Mouse (Mus musculus): Measurements from ENCODE around the gene Uaca. TPM values are rescaled to one million over a fixed set of nuclear protein-coding genes. Genes with fewer than 3 reads are reported as not detected.

Gene Uaca
- total and polyA plus RNA-seq, 3 experiments: 10.6 to 53.5 (median 42.7) TPM

GRCm38 (mm10) chr9:60878051-60878557 lies 83.8 kb downstream of the Uaca start:
- H3K79me2 ChIP-seq (replicated peaks; ENCODE audit: control insufficient read depth, insufficient read depth, low read length): 0 out of 2 replicates have a peak, but pooled peaks cover 1% of the 10 kb centered on the region
- H3K27ac ChIP-seq: no peak overlapping the region
- TF ChIP-seq EP300 (IDR thresholded peaks at IDR 0.05; ENCODE audit: insufficient read depth, low read depth, low read length): no peak
- TF ChIP-seq POLR2A (IDR thresholded peaks at IDR 0.05; ENCODE audit: insufficient read depth, low read depth, low read length): no peak
- no peak for TF ChIP-seq CTCF (IDR thresholded peaks at IDR 0.05)
- peaks cover 6% of the 10 kb centered on the region; the same call in 1 of the 2 replicates for H3K36me3 ChIP-seq (ENCODE audit: control insufficient read depth, insufficient read depth, low read length)
- 0 out of 2 replicates have a peak, but pooled peaks cover 1% of the 10 kb centered on the region for H3K4me1 ChIP-seq (ENCODE audit: control insufficient read depth, insufficient read depth, low read length)
- 86% methylated on average over 8 of the region's 8 CpGs for WGBS
- intact Hi-C loops (cut with DNase I): no loop called here
- H3K27me3 ChIP-seq (ENCODE audit: control insufficient read depth, insufficient read depth, low read length): no peaks in the 10 kb centered on the region
- no peak for DNase-seq
- no peak overlapping the region for H3K4me3 ChIP-seq
- H3K9ac ChIP-seq (ENCODE audit: low read depth, low read length): no peak overlapping the region

DNA sequence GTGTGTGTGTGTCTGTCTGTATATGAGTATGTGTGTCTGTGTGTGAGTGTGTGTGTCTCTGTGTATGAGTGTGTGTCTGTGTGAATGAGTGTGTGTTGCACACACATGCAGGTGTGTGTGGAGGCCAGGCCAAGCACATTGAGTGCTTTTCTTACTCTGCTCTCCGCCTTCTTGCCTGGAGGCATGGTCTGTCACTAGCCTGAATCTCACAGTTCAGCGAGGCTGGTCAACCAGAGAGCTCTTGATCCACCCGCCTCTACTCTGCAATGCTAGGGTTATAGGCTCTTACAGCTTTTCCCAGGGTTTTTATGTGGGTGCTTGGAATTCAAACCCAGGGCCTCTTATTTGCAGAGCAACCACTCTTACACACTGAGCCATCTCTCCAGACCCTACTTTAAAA lies 84.3 kb downstream of the Uaca start:
- TF ChIP-seq EP300 (IDR thresholded peaks at IDR 0.05; ENCODE audit: insufficient read depth, low read depth, low read length): no peak
- no peak for TF ChIP-seq POLR2A (IDR thresholded peaks at IDR 0.05; ENCODE audit: insufficient read depth, low read depth, low read length)
- no peak for TF ChIP-seq CTCF (IDR thresholded peaks at IDR 0.05)
- intact Hi-C loops (cut with DNase I): no loop called here
- 88% methylated on average over 3 of the region's 3 CpGs for WGBS
- Histone ChIP-seq H3K4me3 (no peak overlapping the region), H3K79me2 (replicated peaks; ENCODE audit: control insufficient read depth, insufficient read depth, low read length) (0 out of 2 replicates have a peak, but pooled peaks cover 1% of the 10 kb centered on the region), H3K27me3 (ENCODE audit: control insufficient read depth, insufficient read depth, low read length) (no peaks in the 10 kb centered on the region), H3K9ac (ENCODE audit: low read depth, low read length) (no peak overlapping the region), H3K36me3 (ENCODE audit: control insufficient read depth, insufficient read depth, low read length) (peaks cover 3% of the 10 kb centered on the region; the same call in 1 of the 2 replicates), H3K4me1 (ENCODE audit: control insufficient read depth, insufficient read depth, low read length) (no peaks in the 10 kb centered on the region), H3K27ac (no peak overlapping the region)
- DNase-seq: no peak

DNA sequence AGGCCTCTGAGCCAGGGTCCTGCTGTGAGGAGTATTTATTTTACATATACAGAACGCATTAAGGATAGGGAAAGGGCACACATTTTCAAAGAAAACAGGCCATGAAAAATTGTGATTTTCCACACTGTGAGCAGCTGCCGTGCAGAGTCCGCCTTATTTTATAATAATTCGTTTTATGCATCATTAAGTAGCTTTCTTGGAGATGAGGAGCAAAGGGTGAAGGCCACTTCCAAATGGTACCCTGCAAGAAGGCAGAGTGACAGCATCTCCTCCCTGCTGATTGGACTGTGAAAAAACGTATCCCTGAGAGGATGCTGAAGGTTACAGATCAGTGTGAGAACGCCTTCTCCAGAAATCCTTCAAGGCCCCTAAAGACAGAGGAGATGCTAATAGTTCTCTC lies 90.8 kb downstream of the Uaca start:
- no peak overlapping the region for H3K4me3 ChIP-seq
- H3K27ac ChIP-seq: no peak overlapping the region
- intact Hi-C loops (cut with DNase I): no loop called here
- no peaks in the 10 kb centered on the region for H3K36me3 ChIP-seq (ENCODE audit: control insufficient read depth, insufficient read depth, low read length)
- H3K27me3 ChIP-seq (ENCODE audit: control insufficient read depth, insufficient read depth, low read length): no peaks in the 10 kb centered on the region
- no peaks in the 10 kb centered on the region for H3K79me2 ChIP-seq (replicated peaks; ENCODE audit: control insufficient read depth, insufficient read depth, low read length)
- 83% methylated on average over 6 of the region's 6 CpGs for WGBS
- TF ChIP-seq POLR2A (IDR thresholded peaks at IDR 0.05; ENCODE audit: insufficient read depth, low read depth, low read length): no peak
- TF ChIP-seq EP300 (IDR thresholded peaks at IDR 0.05; ENCODE audit: insufficient read depth, low read depth, low read length): no peak
- TF ChIP-seq CTCF (IDR thresholded peaks at IDR 0.05): no peak
- no peak overlapping the region for H3K9ac ChIP-seq (ENCODE audit: low read depth, low read length)
- no peak for DNase-seq
- H3K4me1 ChIP-seq (ENCODE audit: control insufficient read depth, insufficient read depth, low read length): peaks cover 1% of the 10 kb centered on the region

- no peaks in the 10 kb centered on the region for H3K36me3 ChIP-seq (ENCODE audit: control insufficient read depth, insufficient read depth, low read length)
- no peaks in the 10 kb centered on the region for H3K27me3 ChIP-seq (ENCODE audit: control insufficient read depth, insufficient read depth, low read length)
- WGBS: 55% methylated on average over 18 of the region's 18 CpGs
- H3K79me2 ChIP-seq (replicated peaks; ENCODE audit: control insufficient read depth, insufficient read depth, low read length): no peaks in the 10 kb centered on the region
- no peak for DNase-seq
- no peak overlapping the region for H3K27ac ChIP-seq
- no peak overlapping the region for H3K9ac ChIP-seq (ENCODE audit: low read depth, low read length)
- no peak for TF ChIP-seq CTCF (IDR thresholded peaks at IDR 0.05)
- TF ChIP-seq POLR2A (IDR thresholded peaks at IDR 0.05; ENCODE audit: insufficient read depth, low read depth, low read length): no peak
- TF ChIP-seq EP300 (IDR thresholded peaks at IDR 0.05; ENCODE audit: insufficient read depth, low read depth, low read length): no peak
- peaks cover 1% of the 10 kb centered on the region for H3K4me1 ChIP-seq (ENCODE audit: control insufficient read depth, insufficient read depth, low read length)
- intact Hi-C loops (cut with DNase I): no loop called here
- H3K4me3 ChIP-seq: no peak overlapping the region
Observed at GRCm38 (mm10) chr9:60886431-60887371, 92.4 kb downstream of the Uaca start.

DNA sequence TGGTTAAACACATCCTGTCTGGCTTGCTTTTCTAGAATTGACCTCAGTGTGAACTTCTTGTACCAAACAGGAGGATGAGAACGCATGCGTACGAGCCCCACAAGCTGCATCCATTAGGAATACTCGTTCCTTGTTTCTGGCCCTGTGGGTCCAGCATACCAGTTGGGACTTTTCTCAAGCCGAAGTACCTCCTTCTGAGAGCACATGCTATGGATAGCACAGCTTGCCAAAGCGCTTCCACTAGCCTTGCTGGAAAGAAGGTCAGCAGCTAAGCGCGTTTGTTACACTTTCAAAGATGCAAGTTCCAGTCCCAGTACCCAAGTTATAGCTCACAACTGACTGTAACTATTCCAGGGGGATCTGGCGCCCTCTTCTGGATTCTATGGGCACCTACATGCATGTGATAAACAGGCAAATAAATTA lies 93.1 kb downstream of the Uaca start:
- TF ChIP-seq POLR2A (IDR thresholded peaks at IDR 0.05; ENCODE audit: insufficient read depth, low read depth, low read length): no peak
- TF ChIP-seq EP300 (IDR thresholded peaks at IDR 0.05; ENCODE audit: insufficient read depth, low read depth, low read length): no peak
- peak; percentile 51 for TF ChIP-seq CTCF (IDR thresholded peaks at IDR 0.05)
- Histone ChIP-seq H3K4me1 (ENCODE audit: control insufficient read depth, insufficient read depth, low read length) (peaks cover 1% of the 10 kb centered on the region), H3K79me2 (replicated peaks; ENCODE audit: control insufficient read depth, insufficient read depth, low read length) (no peaks in the 10 kb centered on the region), H3K27ac (no peak overlapping the region), H3K36me3 (ENCODE audit: control insufficient read depth, insufficient read depth, low read length) (no peaks in the 10 kb centered on the region), H3K27me3 (ENCODE audit: control insufficient read depth, insufficient read depth, low read length) (no peaks in the 10 kb centered on the region), H3K9ac (ENCODE audit: low read depth, low read length) (no peak overlapping the region), H3K4me3 (no peak overlapping the region)
- intact Hi-C loops (cut with DNase I): no loop called here
- DNase-seq: peak in 1 of 2 experiments; percentile 30
- WGBS: 56% methylated on average over 9 of the region's 9 CpGs

DNA sequence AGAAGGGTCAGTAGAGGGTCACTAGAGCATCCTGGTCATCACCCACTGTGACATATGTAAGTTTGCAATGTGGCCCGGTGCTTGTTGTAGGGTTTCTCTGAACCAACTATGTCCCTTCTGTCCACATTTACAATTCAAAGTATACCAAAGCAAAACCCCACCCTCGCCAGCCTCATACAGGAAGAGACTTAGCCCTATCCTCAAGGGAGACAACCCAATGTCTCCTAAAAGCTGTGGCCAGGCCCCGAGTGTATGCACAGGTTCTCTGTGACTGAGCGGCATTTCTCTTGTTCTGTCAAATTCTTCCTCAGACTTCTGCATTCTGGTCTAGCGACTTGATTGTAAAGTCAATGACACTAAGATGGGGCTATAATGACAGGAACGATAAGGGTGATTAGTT lies 99.2 kb downstream of the Uaca start:
- 82% methylated on average over 6 of the region's 6 CpGs for WGBS
- intact Hi-C loops (cut with DNase I): no loop called here
- no peaks in the 10 kb centered on the region for H3K27me3 ChIP-seq (ENCODE audit: control insufficient read depth, insufficient read depth, low read length)
- H3K9ac ChIP-seq (ENCODE audit: low read depth, low read length): no peak overlapping the region
- no peak overlapping the region for H3K4me3 ChIP-seq
- H3K4me1 ChIP-seq (ENCODE audit: control insufficient read depth, insufficient read depth, low read length): peaks cover under 1% of the 10 kb centered on the region
- DNase-seq: no peak
- H3K36me3 ChIP-seq (ENCODE audit: control insufficient read depth, insufficient read depth, low read length): no peaks in the 10 kb centered on the region
- TF ChIP-seq POLR2A (IDR thresholded peaks at IDR 0.05; ENCODE audit: insufficient read depth, low read depth, low read length): no peak
- no peak overlapping the region for H3K27ac ChIP-seq
- H3K79me2 ChIP-seq (replicated peaks; ENCODE audit: control insufficient read depth, insufficient read depth, low read length): no peaks in the 10 kb centered on the region

Data from heart, adult 2 months (tissue).